Mouse (Mus musculus) kidney, postnatal 36 days (tissue): ENCODE results near the gene Adgrf5.
"Not testable (repeated sequence)": the region's sequence is repeated elsewhere in the genome, so short reads cannot be mapped to it uniquely, and the experiment has no call there.

ENCODE experiments used
- DNase-seq, 2 experiments: peaks; one replicate each; pipeline ENCODE4 v3.0.0; 2021 to 2022; ENCODE audit warnings: mixed read lengths in 2 of 2

The Adgrf5 gene

DNA sequence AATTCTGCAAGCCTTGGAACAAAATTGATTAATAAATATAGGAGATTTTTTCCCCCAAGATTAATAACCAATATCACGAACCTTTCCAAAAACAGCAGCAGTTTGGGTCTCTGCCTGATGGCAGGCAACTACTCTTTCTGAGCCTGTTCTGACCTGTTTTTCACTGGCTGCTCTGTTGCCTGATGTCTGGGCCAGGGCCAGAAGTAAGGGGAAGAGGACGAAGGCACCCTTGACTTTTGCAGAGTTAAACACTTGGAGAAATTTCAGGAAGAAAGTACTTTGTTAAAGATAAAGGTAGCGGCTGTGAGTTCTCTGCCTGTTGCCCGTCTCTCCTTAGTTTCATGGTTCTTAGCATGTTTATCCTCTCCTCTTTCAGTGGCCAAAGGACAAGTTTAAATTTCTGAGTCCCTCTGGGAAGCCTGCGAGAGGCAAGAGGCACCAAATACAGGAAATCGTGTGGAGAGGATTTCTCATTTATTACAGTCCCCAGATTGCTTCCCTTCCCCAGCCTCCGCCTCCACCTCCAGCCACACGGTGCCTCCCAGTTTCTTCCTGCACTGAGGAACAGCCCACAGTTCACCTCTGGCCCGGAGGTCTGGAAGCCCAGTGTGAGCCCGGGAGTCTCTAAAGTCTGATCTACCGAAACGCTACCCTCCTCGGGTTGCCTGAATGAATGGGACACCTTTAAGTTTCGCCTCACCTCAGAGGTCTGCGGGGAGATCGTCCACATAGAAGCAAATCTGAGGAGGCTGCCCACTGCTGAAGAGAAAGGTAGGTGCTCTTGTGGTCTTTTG, at the start of gene Adgrf5:
Adgrf5 (plus strand) TSS at position 626 of the 794 bp plus-strand sequence.
- peak; percentile 71 for DNase-seq

DNA sequence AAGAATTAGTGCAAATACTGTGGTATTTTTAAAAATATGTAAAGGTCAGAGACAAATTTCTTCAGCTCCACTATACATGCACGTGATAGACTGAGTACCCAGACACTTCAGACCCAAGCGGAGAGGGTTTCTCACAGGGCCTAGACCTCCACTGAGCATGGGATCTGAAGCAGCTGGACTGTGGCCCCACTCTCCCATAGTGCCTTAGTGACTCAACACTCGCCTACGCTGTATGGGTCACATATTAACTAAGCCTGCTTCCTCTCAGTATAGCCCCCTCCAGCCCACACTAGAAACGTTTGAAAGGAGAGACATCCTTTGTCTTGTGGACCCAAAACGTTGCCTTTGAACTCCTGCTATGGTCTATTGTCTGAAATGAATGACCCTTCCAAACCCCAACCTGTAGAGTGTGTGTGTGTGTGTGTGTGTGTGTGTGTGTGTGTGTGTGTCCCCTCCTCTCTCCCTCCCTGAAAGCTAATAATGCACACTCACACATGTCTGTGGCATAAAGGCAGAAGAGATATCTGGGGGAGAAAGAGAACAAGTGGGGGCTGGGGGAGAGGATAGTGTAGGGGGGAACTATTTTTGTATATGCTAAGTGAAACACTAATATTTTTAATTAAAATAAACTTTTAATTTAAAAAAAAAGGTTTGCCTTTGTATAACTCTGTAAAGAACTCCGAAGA, 34.1 kb upstream of the Adgrf5 start:
- peak in 1 of 2 experiments; percentile 18 for DNase-seq

DNA sequence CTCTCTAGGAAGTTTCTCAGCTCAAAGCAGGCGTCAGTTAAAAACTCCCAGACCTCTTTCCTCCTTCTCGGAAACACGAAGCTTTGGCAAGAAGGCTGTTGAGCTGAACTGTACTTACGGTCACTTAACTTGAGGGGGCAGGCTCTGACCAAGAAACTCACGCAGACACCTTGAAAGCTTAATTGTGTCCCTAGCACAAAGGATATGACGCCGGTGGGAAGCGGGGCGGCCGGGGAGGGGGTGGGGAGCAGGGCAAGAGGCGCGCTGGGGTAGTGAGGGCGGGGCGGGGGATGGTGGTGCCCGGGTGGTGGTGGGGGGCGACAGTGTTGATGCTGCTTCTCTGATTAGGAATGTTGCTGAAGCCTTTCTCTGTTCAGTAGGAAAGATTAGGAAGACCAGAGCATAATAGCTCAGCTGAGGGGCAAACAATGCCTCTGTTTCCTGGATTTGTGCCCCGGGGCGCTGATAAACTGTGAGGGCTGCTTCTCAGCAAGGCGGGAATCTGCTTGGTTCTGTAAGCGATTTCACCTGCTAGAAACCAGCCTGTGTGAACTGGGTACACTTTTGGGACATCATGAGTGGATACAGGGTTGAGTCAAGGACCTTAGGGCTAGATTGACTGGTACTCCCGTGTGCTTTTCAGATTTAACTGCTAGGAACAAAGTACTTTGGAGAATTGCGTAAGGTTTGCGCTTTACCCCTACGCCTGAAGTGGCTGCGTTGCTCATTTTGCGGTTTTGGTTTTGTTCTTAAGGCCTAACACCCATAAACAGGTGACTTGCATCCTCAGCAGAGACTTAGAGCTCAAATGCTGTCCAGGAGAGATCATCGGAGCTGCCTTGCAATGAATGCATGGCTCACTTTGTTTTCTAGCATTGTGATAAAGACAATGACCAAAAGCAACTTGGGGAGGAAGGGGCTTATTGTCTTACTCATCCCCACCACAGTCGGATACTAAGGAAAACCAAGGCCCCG, 33.2 kb upstream of the Adgrf5 start:
- DNase-seq = peak; percentile 73 to 76

DNA sequence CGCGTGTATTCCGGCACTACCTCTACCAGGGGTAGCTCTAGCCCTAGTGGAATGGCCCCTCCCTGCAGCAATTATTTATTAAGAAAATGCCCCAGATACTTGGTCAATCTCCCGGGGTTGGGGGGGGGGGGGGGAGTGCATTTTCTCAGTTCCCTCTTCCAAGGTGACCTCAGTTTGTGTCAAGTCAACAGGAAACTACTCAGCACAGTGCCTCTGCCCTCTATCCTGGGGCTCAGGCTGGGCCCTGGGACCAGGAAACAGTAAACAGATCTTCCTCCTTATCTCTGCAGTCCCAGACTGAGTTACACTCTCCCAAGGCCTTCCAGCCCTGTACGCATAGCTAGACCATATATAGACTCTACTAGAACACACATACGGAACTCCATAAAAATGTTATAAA, 32.4 kb upstream of the Adgrf5 start:
- DNase-seq = no peak

DNA sequence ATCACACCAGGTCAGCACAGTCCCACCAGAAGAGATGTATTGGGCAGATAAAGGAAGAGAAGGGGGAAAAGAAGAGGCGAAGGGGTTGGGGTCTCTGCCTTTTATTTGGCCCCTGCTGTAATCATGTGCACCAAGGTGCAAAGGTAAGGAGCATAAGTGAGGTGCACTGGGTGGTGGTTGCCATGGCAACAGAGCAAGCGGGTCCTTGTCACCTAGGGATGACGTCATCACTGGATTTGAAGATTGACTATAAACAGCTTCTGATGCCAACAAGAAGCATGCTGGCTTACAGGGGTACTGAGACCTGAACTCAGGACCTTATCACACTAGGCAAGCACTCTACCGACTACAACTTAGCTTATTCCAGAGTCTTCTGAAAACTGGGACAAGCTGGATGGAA, 31.0 kb upstream of the Adgrf5 start:
- DNase-seq = no peak

DNA sequence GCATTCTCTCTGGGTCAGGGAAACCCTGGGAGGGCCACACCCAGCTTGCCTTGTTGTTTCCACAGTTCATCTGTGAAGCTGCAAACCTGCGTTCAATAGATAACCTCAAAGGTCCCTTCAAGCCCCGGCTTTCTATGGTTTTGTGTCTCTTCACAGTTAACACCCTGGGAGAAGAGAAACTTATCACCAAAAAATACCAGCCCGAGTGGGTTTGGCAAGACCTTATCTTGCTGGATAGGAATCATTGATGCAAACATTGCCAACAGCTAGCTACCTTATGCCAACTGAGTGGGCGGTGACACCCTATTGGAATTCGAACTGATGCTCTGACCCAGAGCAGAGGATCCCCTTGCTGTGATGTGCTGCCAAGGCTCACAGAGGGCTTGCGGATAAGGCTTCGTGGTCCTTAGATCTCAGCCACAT, 30.5 kb upstream of the Adgrf5 start:
- DNase-seq = no peak

DNA sequence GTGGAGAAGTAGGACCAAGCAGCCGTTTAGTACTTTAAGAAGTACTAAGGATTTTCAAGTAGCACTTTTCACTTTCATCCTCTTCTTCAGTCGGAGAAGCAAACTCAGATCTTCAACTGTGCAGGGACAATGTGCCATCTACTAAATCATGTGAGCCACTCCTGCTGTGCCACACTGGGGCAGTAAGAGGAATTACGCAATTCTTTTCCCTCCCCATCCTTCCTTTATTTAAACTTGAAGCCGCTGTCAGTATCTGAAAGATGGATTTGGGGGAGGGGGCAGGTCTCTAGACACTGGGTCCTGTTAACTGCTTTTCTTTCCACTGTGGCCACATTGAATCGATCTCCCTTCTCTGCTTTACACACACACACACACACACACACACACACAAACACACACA, 27.6 kb upstream of the Adgrf5 start:
- DNase-seq = no peak

DNA sequence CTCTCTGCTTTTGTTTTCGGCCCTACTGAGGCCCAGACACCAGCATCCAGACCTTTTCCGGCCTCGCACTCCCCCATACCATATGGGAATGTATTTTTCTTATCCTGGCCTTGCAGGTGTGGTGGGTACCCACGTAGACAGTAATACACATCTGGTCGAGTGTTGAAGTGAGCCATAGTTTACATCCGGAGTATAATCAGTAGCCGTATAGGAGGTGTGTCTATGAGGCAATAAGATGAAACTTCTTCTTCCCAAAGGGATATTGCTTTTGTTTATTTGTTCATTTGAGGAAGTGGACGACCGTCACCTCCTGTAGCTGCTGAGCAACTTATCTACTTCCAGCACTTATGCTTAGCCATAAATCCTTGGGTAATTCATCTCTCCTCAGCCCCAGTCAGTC, 26.2 kb upstream of the Adgrf5 start:
- no peak for DNase-seq

DNA sequence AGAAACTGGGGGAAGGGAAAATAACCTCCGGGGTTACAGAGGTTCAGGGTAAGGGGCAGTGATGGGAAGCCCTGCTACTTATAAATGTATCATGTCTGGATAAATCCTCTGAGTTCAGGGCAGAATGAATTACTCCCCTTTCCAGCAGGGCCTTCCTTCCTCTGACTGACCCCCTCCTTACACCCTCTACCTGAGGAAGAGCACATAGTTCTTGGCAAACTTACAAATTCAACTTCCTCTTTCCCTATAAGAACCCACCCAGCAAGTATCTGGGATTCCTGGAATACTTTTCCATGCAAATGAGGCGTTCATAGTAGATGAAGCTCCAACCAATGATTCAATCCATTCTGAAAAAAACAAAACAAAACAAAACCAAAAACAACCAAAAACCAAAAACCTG, 22.6 kb upstream of the Adgrf5 start:
- peak in 1 of 2 experiments; percentile 31 for DNase-seq

DNA sequence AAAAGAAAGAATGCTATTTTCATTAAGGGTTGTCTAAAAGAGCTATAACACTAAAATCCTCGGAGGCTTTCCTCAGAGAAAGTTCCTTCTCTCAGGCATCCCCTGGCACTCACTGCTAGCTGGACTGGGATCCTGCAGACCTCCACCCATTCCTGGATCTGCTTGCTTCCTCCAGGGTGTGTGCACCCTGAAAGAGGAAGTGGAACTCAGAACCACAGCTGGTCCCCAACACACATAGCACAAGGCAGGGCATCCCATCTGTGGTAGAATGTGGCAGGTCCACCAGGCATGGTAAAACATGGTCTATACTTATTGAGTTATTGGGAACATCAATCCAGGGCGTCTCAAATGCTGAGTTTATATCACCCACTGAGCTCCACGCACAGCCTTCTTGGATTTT, 22.0 kb upstream of the Adgrf5 start:
- peak in 1 of 2 experiments; percentile 33 for DNase-seq

DNA sequence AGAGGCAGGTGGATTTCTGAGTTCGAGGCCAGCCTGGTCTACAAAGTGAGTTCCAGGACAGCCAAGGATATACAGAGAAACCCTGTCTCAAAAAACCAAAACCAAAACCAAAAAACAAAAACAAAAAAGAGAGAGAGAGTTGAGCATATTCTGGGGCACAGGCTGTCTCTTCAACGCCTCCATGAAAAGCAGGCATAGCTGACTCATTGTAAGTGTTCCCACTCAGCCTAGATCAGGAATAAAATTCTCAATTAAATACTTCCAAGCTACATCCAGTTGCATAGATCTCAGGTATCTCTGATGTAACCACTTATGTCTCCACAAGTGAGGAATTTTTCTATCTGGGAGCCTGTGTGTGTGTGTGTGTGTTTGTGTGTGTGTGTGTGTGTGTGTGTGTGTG, 13.8 kb upstream of the Adgrf5 start:
- DNase-seq = not testable (repeated sequence)

DNA sequence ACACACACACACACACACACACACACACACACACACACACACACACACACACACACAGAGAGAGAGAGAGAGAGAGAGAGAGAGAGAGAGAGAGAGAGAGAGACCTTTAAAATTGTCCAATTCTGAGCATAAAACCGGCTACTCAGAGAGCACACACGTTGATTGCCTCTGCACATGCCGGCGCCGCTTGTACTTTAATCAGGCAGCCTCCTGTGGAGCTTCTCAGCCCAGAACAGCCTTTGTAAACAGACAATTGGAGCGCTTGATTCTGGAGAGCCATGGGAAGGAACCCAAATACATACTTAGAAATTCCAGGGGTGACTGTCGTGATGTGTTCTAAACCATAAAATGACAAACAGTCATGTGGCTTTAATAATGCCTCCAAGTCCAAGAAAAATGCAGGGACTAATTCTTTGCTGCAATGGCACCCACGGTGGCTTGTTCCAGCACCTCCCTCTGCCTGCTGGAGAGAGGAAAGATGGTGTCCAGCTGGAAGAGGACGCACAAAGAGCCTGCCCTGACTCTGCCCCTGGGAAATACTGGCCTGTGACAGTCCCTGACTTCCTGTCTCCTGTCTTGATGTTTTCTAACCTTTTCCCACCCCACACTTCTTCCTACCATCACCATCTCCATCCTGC, 2.2 kb upstream of the Adgrf5 start:
- no peak for DNase-seq

DNA sequence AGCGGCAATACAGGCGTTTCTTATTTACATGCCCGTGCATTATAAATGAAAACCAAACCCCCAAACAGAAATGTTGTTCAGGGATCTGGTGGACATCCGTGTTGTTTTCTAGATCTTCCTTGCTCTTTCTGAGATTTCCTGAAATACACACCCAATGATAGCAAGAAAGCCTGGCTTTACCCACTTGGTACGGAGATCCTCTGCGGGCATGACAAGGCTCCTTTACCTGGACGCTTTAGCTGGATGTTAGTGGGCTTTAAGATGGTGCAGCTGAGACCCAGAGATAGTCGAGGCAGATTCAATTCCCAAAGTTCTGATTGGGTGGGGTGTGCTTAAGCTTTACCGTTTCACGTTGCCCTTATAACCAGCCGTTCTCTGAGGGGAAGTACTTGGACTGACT, 770 bp downstream of the Adgrf5 start:
- no peak for DNase-seq

DNA sequence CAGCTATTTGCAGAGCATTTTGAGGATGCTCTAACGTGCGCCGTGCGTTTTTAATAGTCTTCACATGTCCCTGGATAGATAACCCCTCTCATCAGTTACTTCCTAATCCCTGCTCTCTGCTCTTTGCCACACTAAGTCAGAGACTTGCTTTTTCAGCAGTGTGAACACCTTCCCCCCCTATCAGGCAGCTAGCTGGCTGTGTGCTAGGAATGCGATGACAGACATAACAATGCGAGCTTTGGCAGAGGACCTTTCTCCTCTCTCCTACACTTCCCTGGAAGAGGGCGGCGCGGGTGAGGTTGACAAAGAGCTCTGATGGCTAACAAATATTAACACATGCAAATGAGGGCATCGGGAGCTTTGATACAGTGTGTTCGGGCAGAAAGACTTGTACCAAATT, 2.1 kb downstream of the Adgrf5 start:
- peak; percentile 36 to 50 for DNase-seq

DNA sequence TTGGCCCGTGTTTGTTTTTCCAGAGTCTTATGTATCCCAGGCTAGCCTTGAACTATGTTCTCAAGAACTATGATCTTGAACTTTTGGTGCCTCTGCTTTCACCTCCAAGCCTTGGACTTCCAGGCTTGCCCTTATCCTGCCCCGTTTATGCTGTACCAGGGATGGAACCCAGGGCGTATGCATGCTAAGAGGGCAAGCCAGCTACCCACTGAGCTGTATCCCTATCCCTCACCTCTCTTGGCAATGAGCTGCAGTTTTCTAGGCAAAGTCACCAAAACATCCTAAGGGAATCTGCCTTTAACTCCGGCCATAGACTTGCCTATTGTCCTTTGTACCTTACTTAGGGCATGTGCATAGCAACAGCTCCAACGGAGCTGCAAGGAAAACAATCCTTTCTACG, 2.6 kb downstream of the Adgrf5 start:
- no peak for DNase-seq

DNA sequence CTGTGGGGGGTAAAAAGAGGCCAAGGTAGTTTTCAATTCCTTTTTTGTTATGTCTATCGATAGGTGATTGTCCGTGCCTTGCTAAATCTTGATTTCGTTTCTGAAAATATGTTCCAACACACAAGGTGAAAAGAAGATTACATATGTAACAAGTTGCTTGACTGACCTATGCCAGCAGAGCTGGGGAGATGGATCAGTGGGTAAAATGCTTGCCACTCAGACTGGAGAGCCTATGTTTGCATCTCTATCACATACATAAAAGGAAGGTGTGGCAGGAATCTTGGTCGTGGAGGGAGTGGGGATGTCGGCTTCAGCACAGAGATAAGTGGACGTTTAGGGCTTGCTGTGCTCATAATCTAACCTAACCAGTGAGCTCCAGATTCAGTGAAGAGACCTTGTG, 3.7 kb downstream of the Adgrf5 start:
- DNase-seq = no peak

DNA sequence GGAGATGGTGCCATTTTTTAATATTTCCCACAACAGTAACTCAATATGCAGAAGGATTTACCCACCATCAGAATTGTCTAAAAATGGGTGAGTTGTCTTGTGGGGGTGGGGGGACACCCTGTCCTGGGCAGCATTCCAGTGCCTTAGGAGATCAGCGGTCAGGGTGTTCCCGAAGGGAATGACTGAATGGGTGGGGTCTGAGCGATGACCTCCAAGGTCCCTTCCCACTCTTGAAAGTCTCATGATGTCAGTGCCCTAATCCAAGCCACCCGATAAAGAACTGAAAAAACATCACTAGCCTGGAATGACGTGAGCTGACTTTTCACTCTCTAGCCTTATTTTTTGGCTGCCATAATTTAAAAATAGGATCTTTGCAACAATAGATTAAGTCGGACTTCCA, 5.0 kb downstream of the Adgrf5 start:
- DNase-seq = peak; percentile 31 to 74

DNA sequence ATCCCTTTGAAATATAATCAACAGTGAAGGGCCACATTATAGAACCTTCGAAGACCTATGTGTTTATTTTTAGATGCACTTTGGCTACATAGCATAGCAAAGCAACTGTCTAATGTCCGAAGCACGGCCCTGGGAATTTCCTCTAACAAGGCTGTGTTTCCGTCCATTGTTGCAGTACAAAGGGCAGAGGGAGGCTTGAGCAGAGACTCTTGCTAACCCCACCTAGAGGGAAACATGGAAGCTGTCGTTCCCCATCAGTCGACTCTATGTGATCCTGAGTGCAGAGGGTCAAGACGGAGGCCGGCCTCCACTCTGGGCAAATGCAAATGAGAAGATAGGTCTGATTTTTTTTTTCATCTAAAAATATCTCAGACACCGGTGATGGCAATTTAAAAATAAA, 6.2 kb downstream of the Adgrf5 start:
- DNase-seq = peak; percentile 52 to 78

DNA sequence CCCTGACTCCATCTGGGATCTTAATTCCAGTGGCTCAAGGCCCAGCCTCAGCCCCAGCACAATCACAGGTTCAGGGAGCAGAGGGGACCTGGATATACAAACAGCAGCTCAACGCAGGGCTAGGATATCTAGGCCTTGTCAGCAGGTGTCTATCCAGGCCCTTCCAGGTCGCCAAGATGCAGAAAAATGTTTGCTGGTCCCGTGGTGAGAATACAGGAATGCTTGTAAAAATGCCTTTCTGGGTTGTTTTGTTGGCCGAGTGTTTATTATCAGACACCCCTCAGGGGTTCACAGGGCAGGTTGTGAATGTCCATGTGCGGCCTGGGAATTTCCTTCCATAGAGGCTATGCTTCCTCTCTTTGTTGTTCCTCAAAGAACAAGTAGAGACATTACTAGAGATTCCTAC, 7.9 kb downstream of the Adgrf5 start:
- DNase-seq = peak; percentile 22 to 35

DNA sequence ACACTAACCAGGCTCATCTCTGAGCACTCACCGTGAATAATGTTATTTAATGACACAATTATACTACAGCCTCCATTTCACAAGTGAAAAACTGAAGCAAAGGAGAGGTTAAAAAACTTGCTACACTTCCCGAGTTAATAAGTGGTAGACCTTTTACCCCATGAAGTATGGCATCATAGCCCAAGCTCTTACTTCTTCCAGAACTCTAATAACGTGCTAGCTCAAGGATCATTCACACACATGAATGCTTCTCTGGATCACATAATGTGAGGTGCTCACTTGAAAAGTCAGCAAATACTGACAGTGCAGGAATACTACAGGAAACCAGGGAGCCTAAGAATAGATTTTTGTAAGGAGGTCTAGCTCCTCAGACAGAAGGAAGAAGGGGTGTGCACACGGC, 12.4 kb downstream of the Adgrf5 start:
- no peak for DNase-seq

DNA sequence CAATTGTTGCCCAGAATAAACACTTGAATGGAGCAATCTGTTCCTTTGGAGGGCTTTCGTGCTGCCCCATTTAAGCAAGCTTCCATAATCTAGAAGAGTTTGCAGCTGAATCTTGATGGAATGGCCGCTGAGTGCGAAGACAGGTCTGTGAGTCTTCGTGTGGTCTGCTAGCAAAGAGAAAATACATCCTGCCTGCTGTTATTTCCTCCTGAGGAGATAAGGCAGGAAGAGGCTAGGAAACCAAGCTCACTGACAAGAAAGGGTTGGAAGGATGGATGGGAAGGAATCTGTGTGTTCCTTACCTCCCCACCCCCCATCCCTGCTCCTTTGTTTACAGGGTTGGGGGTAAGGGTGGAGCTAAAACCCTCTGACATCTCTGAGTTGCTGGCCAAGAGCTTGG, 13.8 kb downstream of the Adgrf5 start:
- DNase-seq = no peak

DNA sequence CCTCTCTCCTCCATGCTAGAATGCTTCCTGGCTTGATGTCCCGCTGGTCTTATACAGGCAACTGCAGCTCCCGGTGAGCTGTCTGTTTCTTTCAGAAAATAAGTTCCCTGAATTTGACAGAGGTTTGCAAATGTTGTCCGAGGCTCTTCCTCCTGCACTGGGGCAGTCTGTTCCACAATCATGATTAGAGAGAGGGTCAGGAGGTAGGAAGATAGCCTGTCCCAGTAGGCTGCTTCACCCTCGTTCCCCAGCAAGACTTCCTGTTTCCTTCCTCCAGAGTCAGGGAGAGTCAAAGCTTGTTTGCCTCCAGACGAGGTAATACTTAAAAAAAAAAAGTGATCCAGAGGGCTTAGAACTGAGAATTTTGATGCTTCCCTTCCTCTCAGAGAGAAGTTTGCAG, 16.3 kb downstream of the Adgrf5 start:
- DNase-seq = peak; percentile 15 to 60

DNA sequence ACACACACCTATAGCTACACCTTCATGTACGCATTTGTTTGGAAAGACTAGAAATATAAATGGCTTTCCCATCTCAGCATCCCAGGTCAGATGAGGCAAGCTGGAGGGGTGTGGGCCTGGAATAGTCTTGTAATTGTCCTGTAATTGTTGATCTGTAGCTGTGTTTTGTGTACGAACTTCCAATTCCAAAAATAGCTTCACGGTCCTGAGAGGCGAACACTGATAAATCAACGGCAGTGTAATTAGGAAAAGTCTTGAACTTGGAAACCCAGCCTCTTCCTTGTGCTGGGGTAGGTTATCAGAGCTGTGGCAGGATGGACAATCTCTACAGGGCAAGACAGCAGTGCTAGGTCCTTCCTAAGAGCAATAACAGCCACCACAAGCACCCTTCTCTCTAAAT, 18.5 kb downstream of the Adgrf5 start:
- peak; percentile 22 to 53 for DNase-seq
